Mouse (Mus musculus) thymus, adult 2 months (tissue): ENCODE measurements around the gene Dmrtc2.

Source experiments
- CTCF ChIP-seq: fragments of 200-500 bp; IDR thresholded peaks from 2 replicates; pipeline ENCODE4 v1.5.1; 2012; ENCODE audit warnings: mild to moderate bottlenecking, control low read depth, low read length, moderate library complexity, borderline replicate concordance; ENCODE audit not compliant: control insufficient read depth, poor library complexity, insufficient read depth; ENCODE audit errors: extremely low read depth
- POLR2A ChIP-seq: fragments of 200-500 bp; IDR thresholded peaks from 2 replicates; pipeline ENCODE4 v1.6.1; 2012; ENCODE audit warnings: mild to moderate bottlenecking, low read length, control low read depth, moderate library complexity; ENCODE audit not compliant: control insufficient read depth, poor library complexity, insufficient read depth; ENCODE audit errors: extremely low read depth

- TF ChIP-seq CTCF (no peak), POLR2A (no peak)
Observed at GRCm38 (mm10) chr7:24886308-24886633, 16.4 kb downstream of the Dmrtc2 start.
